ENCODE assay signal across 9 mouse cellular contexts in the genomic region with DNA sequence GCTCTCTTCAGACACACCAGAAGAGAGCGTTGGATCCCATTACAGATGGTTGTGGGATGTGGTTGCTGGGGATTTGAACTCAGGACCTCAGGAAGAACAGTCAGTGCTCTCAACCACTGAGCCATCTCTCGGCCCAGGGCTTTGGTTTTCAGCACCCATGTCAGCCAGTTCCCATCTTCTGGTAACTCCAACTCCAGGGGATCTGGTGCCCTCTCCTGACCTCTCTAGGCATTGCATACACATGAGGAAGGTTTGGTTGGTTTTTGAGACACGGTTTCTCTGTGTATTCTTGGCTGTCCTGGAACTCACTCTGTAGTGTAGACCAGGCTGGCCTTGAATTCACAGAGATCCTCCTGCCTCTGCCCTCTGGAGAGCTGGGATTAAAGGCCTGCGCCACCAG.
DNase-seq lines count a peak whose midpoint lies in the region; ATAC-seq and TF ChIP-seq lines count a peak whose summit lies in the region.
"Had no signal": no experiment of that assay in that cellular context is flagged by ENCODE, and none has a peak within 500 bp of the region (broad histone marks: within the 10 kb centered on the region; RNA-seq: fewer than 3 reads in every experiment).

No protein-coding gene starts in this region.

- no peak for ATAC-seq in heart, postnatal 0 days (ENCODE audit: insufficient read depth, low read depth)

- H3K4me3 ChIP-seq in heart, postnatal 0 days (ENCODE audit: low read depth, low read length) = no peak overlapping the region
- H3K4me3 ChIP-seq in lung, adult 2 months (replicated peaks; ENCODE audit: extremely low read depth, low read depth, low read length) = no peak overlapping the region

- H3K4me2 ChIP-seq in heart, postnatal 0 days (ENCODE audit: low read depth, low read length) = no peak overlapping the region

- no peaks in the 10 kb centered on the region for H3K4me1 ChIP-seq in heart, postnatal 0 days (ENCODE audit: control insufficient read depth, insufficient read depth)
- no peaks in the 10 kb centered on the region for H3K4me1 ChIP-seq in lung, adult 2 months (ENCODE audit: control insufficient read depth, insufficient read depth, low read length)

- H3K27me3 ChIP-seq in heart, postnatal 0 days (ENCODE audit: control insufficient read depth, insufficient read depth, low read length) = no peaks in the 10 kb centered on the region

- H3K36me3 ChIP-seq in heart, postnatal 0 days (replicated peaks; ENCODE audit: control insufficient read depth, insufficient read depth, low read length) = no peaks in the 10 kb centered on the region

- no peak overlapping the region for H3K9ac ChIP-seq in heart, postnatal 0 days (replicated peaks; ENCODE audit: low read depth, low read length)

- peak; percentile 21; the same call in 1 of the 2 replicates for TF ChIP-seq CTCF in heart, postnatal 0 days (IDR thresholded peaks at IDR 0.05; ENCODE audit: low read depth)
- TF ChIP-seq CTCF in lung, adult 2 months (IDR thresholded peaks at IDR 0.05; ENCODE audit: insufficient read depth, low read length) = no peak

- 80% methylated on average over 4 of the region's 4 CpGs for WGBS in heart, postnatal 0 days
- WGBS in lung, adult 2 months = 83% methylated on average over 4 of the region's 4 CpGs

- DNase-seq in heart, postnatal 0 days (ENCODE audit: low spot score) = no peak
- no peak for DNase-seq in heart, postnatal 4 days
- DNase-seq in lung, postnatal 14 days = peak; percentile 5
- DNase-seq in lung, adult 2 months = no peak
- DNase-seq in ZHBTc4 (ENCODE audit: low read depth, low spot score) = peak; percentile 87
- peak; percentile 60 for DNase-seq in thymus, postnatal 4 days
- no peak for DNase-seq in heart, adult 8-10 months (ENCODE audit: low spot score)
- DNase-seq in urinary bladder, adult 18-20 months (ENCODE audit: low spot score in 2 of 2) = no peak
- DNase-seq: kidney, adult 11 months had no signal

- no peak for TF ChIP-seq POLR2A in lung, adult 2 months (IDR thresholded peaks at IDR 0.05; ENCODE audit: borderline replicate concordance, extremely low read depth, low read depth, low read length)

- H3K27ac ChIP-seq in heart, postnatal 0 days (ENCODE audit: low read depth) = no peak overlapping the region

- H3K9me3 ChIP-seq in heart, postnatal 0 days (replicated peaks; ENCODE audit: control insufficient read depth, low read length) = no peaks in the 10 kb centered on the region

- no peak for TF ChIP-seq EP300 in heart, postnatal 0 days (IDR thresholded peaks at IDR 0.05; ENCODE audit: low read depth)

Comparison
In these comparisons a context has a peak if more than half of its experiments do, and no peak if none do; other contexts are left out.
1. DNase-seq: peak in lung, postnatal 14 days (single experiment), ZHBTc4 (single experiment) and thymus, postnatal 4 days (single experiment); none in heart, postnatal 0 days (single experiment), heart, postnatal 4 days (single experiment), lung, adult 2 months (single experiment), heart, adult 8-10 months (single experiment) and urinary bladder, adult 18-20 months (0 of 2).